Mouse (Mus musculus): ENCODE results near the gene G0s2.
A peak's percentile ranks its signal among the peaks of the same experiment; 100 is the strongest.

Gene G0s2

DNA sequence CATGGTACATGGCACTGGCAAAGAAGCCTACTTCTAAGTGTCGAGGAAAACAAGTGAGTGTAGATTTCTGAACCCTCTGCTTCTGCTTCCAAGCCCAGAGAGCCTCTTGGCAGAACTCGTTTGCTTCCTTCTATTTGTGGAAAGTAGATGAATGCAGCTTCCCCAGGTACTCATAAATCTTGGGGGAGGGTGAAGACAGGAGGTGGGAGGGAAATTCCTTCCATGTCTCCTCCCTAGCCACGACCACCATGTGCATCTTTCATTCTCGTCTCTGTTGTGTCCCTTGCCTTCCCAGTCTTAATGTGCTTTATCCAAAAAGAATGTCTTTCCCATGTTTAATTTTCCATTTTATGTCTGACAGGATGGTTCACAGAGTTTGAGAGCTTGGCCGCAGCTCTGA, 20.4 kb downstream of the G0s2 start:
- peak; percentile 88 for DNase-seq

DNA sequence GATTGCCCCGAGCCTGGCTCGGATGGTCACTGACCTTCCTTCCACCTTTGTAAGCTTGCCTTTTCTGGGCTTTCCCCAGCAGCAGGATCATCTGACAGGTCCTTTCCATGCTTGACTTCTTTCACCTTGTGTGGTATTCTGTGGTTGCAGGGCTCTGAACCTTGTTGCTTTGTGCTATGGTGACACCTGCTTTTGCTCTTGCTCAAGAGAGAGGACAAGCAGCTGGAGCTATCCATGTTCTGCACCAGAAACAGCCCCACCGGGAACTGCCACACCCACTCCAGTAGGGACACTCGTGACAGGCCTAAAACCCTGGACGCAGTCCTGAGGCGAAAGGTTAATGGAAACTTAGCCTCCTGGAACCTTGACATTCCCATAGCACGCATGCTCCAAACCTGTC, 21.6 kb downstream of the G0s2 start:
- DNase-seq, result peak; percentile 92

DNA sequence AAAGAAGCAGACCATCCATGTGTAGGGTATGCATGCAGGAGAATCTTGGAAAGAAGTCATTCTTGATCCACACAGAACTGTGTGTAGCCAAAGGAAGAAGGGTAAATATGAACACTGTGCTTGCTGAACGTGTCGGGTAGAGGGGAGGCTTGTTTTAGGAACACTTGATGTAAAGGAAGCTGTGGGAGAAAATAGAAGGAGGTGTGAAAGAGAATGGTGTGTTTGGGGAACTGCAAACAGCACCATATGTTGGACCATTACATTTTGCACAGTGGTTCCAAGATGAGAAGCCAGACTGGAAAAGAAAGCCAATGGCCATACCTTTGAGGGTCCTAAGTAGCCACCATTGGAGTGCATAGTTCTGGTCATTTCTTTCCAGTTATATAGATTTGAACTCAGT, 23.0 kb downstream of the G0s2 start:
- DNase-seq, result no peak

DNA sequence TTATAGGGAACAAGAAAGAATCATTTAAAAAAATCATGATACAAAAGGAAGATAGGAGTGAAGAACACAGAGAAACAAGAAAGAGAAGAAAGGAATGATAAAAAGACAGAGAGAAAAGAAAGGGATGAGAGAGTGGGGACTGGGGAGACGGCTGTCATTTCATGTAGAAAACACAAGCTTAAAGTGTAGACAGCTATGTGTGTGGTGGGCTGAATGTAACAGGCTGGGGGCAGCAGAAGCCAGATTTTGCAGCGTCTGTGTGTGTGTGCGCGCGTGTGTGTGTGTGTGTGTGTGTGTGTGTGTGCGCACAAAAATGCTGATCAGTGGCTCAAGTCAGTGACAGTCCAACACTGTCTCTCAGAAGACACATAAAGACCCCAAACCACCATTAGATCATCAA, 28.8 kb downstream of the G0s2 start:
- no peak for DNase-seq

DNA sequence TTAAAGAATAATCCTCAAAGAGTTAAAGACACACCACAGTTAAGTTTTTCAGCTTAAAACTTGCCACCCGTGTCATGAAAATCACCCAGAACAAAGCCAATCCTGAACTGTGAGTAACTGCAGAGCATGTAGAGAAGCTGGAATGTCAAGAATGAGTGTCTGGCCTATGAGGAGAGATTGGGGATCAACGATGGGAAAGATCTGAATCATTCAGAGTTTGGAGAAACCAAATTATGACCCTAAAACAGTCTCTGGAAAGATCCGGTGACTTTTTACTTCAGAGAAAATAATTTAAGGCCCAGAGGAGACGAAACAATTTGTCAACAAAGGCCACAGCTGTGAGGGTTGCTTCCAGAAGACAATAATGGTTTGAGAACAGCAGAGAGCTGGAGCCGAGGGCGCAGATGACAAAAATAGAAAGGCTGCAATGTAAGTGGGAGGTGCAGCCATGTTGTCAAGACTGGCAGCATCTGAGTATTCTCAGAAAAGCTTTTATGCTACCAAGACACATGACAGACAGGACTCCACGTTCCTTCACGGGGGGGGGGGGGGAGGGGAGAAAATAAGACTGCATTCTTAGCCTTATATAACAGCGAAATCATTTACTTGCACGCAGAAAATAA, 29.3 kb downstream of the G0s2 start:
- peak; percentile 92 for DNase-seq

DNA sequence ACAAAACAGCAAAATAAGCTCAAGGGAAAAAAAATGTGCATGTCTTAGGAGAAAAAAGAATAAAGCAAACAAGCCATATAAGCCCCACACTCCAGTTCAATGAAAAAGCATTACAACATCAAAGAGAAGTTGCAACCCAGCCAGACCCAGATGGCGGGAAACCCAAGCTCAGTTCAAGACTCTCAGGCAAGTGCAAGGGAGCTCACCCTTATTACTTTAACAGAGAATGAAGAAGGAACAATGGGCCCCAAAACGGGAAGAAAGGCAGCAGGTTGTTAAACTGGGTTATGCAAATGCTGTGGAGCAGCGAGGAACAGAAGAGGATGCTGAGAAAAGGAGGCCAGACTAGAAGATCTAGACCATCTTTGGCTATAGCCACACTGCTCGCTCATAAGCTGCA, 30.2 kb downstream of the G0s2 start:
- peak; percentile 91 for DNase-seq

DNA sequence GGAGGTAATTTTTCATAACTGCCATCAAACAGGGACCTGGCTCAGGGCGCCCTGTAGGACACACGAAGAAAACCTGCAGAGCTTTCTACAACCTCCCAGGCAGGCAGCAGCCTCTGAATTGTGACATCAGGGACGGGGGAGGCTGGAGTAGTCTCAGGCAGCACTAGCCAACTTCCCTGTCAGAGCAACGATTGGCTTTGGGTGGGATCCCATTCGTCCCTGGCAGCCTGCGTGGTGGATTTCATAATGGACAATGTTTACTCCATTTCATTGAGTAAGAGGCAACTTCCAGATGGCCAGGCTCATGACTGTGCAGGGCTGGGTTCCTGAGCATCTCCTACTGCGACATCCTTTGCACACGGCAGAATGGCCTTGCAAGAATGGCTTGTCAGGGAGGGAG, 30.8 kb downstream of the G0s2 start:
- peak; percentile 99 for DNase-seq

DNA sequence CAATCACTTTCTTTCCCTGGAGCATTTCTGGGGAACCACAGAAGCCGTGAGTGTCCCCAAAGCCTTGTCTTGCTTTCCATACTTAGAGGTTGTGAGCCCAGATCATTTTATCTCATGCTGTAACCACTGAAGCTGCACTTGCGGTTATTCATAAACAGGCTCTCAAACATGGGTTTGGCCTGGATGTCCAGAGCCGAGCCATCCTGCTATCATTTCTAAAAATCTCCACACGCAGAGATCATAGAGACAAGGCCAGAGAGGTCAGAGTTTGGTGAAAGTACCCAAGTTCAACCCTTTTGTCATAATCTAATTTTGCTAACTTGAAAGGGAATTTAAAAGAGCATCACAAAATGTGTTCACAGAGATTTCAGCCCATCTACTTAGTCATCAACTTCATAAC, 31.6 kb downstream of the G0s2 start:
- no peak for DNase-seq

DNA sequence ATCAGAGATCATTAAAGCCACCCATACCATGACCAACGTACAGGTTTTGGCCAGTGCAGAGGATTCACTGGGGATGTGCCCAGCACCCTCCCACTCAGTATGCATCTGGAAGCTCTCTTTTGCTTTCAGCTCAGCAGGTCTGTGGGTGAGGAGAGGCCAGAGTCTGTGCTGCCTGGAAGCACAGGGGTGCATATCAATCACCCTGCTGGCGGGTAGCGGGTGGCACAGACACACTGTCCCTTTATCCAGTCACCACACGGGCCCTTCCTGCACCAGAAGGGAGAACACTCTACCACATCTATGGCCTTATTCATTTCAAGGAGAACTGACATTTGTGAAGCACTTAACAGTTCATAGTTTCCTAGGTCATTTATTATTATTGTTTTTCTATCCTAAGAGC, 34.6 kb downstream of the G0s2 start:
- DNase-seq, result no peak

DNA sequence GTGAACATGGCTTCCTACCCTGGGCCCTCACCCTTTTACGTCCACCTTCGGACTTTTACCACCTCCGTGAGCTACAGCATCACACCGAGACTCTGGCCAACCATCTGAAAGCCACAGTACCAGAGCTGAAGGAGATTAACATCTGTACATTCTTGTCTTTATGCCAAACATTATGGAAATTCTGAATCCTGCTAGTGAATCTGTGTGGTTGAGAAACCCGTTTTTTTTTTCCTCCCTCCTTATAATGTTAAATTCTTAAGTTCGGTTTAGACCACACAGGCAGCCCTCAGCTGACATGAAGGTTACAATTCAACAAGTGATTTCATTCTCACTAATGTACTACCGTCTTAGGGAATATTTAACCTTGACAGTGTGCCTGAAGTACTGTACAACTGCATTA, 38.1 kb downstream of the G0s2 start:
- DNase-seq, result no peak

DNA sequence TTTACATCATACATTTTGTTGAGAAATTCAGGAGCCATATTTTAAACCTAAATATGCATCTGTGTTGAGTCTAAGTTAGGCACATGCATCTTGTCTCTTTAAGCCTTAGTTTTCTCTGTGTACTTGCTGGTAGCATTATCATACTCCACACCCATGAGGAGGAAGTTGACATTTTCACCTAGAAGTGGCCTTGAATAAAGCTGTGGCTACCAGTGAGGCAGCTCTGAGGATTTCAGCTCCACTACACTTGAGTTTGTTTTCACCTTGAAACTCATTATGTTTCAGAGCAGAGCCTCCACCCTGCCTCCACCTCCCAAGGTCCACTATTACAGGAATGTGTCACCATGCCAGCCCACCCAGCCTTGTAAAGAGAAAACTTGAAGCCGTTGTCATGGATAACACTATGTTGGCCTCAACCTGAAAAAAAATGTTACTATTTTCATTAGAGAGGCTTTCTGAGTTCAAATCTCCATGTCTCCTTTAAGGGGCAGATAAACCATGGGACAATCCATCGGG, 38.8 kb downstream of the G0s2 start:
- DNase-seq, result no peak

DNA sequence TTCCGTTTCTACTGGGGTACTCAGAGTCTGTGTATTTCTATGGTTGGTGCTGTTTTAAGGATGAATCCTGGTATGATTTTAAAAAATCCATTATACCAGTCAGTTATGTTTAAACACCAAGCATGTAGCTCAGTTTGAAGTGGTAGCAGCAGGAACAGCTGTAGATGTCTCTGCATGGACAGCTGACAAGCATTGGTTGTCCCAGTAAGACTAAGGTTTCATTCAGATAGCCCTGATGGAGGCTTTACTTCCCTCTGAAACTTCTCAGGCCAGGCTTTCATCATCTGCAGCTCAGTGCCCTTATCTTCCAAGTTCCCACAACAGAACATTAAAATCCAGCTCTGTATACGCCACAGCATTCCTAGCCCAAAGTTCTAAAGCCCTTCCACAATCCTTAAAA, 40.3 kb downstream of the G0s2 start:
- no peak for DNase-seq

DNA sequence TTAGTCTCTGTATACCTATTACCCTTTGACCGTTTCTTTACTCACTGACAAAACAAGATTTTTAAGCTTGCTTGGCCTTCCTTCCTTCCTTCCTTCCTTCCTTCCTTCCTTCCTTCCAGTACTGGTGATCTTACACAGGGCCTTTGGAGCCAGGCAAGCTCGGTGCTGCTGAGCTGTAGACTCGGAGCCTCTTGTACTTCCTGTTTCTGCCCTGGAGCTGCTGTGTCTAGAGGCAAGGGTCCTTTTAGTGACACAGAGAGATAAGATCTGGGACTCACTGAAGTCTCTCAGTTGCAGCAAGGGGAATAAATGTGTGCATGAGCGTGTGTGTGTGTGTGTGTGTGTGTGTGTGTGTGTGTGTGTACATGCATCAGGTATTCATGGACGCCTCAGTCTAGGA, 42.1 kb downstream of the G0s2 start:
- no peak for DNase-seq

DNA sequence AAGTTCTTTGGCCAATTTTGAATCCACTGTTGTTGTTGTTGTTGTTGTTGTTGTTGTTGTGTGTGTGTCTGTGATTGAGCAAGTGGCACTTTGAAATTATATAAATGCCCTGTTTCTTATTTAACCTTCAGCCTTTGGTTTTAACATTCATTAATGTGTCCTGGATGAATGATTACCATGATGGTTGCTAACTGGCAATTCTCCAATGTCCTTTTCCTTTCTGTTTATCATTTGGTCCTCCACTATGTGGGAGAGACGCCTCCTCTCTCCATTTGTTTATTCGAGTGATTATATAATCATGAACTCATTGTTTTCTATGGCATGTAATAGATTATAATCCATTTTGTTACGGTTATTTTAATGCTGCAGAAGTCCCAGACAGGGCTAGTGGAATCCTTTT, 42.5 kb downstream of the G0s2 start:
- DNase-seq, result no peak

DNA sequence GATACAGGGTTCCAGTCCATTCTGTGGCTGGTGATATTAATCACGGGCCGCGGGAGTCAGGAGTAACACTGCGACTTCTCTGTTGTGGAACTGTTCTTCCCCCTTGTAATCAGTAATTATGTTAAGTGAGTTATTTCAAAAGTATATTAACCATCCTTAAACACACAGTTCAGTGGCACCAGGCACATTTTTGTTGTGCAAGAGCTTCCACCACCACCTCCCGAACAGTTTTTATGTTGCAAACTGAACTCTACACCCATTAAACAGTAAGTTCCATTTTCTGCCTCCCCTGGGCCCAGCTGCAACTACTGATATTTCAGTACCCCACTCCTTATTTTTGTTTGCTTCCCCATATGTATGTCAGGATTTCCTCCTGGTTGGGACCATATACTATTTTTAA, 43.4 kb downstream of the G0s2 start:
- DNase-seq, result no peak

DNA sequence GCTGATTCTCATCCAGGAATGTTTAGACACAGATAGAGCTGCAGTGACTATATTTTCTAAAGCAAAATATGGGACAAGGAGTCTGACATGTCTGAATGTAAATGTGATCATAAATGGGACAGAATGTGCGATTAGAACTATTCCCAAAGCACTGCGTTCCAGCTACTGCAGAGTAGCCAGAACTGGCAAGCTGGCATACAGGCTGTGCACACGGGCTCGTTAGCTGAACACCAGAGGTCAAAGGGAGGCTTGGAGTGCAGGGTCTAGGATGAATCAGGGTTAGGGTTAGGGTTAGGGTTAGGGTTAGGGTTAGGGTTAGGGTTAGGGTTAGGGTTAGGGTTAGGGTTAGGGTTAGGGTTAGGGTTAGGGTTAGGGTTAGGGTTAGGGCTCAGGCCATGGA, 45.5 kb downstream of the G0s2 start:
- no peak for DNase-seq

DNA sequence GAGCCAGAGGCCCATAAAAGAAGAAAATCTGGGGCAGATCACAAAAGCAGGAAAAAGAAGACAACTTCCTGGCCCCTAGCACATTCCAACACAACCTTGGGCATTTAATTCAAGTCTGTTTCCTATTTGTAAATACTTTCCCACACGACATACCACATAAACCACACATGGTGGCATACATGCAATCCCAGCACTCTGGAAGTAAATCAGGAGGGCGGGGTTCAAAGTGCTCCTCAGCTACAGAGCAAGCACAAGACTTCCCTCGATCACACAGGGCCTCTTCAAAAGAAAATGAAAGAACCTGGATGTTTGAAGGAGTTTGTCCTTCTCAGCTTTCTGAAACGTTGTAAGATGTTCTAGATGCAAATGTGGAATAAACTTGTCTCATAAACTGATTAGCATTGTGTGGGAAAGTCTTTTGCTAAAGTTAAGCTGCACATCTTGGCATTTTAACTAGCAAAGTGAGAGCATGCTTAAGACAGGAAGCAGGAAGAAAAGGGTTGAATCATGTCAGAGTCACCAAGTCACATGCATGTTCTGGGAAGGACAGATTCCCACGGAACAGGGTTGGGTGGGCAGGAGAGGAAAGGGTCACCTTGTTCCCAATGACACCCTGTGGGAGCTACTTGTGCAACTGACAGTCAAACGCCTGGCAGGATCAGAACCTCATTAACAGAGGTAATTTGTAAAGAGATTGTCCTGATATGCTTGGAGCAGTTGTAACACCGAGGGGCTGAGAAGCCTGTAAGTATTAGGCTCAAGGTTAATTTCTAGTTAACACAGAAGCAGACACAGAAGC, 46.1 kb downstream of the G0s2 start:
- peak; percentile 89 for DNase-seq

DNA sequence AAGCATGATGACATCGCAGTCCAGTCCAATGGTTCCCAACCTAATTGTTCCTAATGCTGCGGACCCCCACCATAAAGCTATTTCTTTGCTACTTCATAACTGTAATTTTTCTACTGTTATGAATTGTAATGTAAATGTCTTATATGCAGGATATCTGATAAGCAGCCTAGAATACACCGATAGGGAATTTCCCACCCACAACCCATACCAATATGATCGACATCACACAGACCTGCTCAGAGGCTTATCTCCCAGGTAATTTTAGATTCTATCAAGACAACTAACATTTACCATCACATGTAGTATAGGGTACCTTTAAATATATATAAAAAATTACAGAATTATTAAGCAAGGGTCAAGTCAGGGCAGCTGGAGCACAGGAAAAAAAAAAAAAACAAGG, 46.9 kb downstream of the G0s2 start:
- DNase-seq, result no peak

DNA sequence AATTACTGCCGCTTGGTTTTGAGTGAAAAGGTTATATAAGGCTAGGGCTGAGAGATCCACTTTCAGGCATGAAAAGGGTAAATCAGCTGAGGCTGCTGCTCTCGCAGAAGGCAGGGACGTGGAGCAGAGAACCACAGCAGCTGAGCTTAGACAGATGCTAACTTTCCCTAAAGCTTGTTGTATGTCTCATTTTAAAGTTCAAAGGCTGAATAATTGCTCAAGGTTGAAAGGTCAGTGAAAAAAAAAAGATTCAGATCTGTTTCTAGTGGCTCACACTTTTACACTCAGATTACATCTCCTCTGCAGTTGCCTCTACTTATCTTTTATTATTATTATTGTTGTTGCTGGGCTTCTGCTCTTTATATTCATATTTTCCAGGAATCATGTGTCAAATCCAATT, 47.5 kb downstream of the G0s2 start:
- DNase-seq, result no peak

Measured in heart, adult 11 months (tissue).